7 mouse cellular contexts compared by ENCODE assay signal in the genomic region with DNA sequence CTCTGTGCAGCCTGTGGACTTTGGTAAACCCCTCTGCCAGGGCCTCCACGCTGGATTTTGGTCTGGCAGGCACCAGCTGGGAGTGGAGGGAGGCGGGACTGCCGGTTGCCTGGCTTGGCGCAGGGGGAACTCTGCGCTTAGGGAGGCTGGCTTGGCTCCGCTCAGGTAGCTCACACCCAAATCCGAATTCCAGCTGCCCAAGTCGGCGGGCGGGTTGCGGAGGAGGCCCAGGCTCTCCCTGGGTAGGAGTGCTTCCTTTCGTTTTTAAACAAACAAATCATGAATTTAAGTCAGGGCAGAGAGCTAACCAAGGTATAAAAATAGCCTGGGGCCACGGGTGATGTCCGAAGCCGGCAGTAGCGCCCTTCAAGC. TPM values are rescaled to one million over a fixed set of nuclear protein-coding genes. Genes with fewer than 3 reads are reported as not detected.
DNase-seq lines count a peak whose midpoint lies in the region; ATAC-seq and TF ChIP-seq lines count a peak whose summit lies in the region.

A gene (plus strand): TSS at position 335 of the 372 bp plus-strand sequence.

- peak within 1 kb of the TSS; percentile 87 for H3K4me2 ChIP-seq in forebrain, embryonic 15.5 days (replicated peaks)
- H3K4me2 ChIP-seq in hindbrain, embryonic 11.5 days (replicated peaks; ENCODE audit: low read depth, low read length), result peak within 1 kb of the TSS; percentile 90

- no peak for TF ChIP-seq CTCF in MEL (IDR thresholded peaks at IDR 0.05 in 2 of 3, conservative IDR thresholded peaks at IDR 0.05 in 1 of 3; ENCODE audit: control insufficient read depth in 1 of 3, insufficient read depth in 1 of 3, low read depth in 2 of 3, low read length in 3 of 3, poor library complexity in 1 of 3, severe bottlenecking in 1 of 3)

- DNase-seq in MEL (ENCODE audit: low read depth, low spot score), result no peak
- peak; percentile 78 for DNase-seq in adrenal gland, adult 2 months
- peak; percentile 59 for DNase-seq in hindbrain, embryonic 11.5 days (ENCODE audit: low spot score)
- no peak for DNase-seq in left cerebral cortex, postnatal 25 days (ENCODE audit: low spot score in 2 of 2)
- peak; percentile 51 for DNase-seq in midbrain, embryonic 10.5 days (ENCODE audit: low spot score)
- DNase-seq in urinary bladder, adult 2 months (ENCODE audit: low spot score), result peak; percentile 69

- 0 out of 2 replicates have a peak, but pooled peaks have one; percentile 12 for ATAC-seq in forebrain, embryonic 15.5 days (replicated peaks)
- no peak for ATAC-seq in hindbrain, embryonic 11.5 days (ENCODE audit: low FRiP score)

- H3K4me1 ChIP-seq in MEL (ENCODE audit: control insufficient read depth in 1 of 2, insufficient read depth in 2 of 2, low read length in 2 of 2), result peaks cover 2 to 4% of the 10 kb centered on the region in 2 experiments; a peak in 3 of 4 replicates
- H3K4me1 ChIP-seq in forebrain, embryonic 15.5 days, result peaks cover 49% of the 10 kb centered on the region
- peaks cover 26% of the 10 kb centered on the region for H3K4me1 ChIP-seq in hindbrain, embryonic 11.5 days (replicated peaks; ENCODE audit: control insufficient read depth, insufficient read depth, low read length)
- peaks cover 60% of the 10 kb centered on the region for H3K4me1 ChIP-seq in midbrain, embryonic 10.5 days

- H3K9ac ChIP-seq in MEL (ENCODE audit: control insufficient read depth, low read depth, low read length, poor library complexity, severe bottlenecking), result peak within 1 kb of the TSS; percentile 79
- peak within 1 kb of the TSS; percentile 70 for H3K9ac ChIP-seq in forebrain, embryonic 15.5 days (replicated peaks)
- H3K9ac ChIP-seq in hindbrain, embryonic 11.5 days (ENCODE audit: low read depth, low read length), result peak within 1 kb of the TSS; percentile 94

- WGBS in forebrain, embryonic 15.5 days, result 1% methylated on average over 16 of the region's 16 CpGs
- WGBS in hindbrain, embryonic 11.5 days, result 3% methylated on average over 16 of the region's 16 CpGs
- 2% methylated on average over 16 of the region's 16 CpGs for WGBS in midbrain, embryonic 10.5 days

- no peak for TF ChIP-seq RAD21 in MEL (IDR thresholded peaks at IDR 0.05; ENCODE audit: low read depth, low read length)

- H3K9me3 ChIP-seq in MEL (replicated peaks; ENCODE audit: insufficient read depth, low read length), result no peaks in the 10 kb centered on the region
- H3K9me3 ChIP-seq in forebrain, embryonic 15.5 days, result no peaks in the 10 kb centered on the region
- no peaks in the 10 kb centered on the region for H3K9me3 ChIP-seq in hindbrain, embryonic 11.5 days (ENCODE audit: control insufficient read depth, low read length)
- H3K9me3 ChIP-seq in midbrain, embryonic 10.5 days (replicated peaks), result no peaks in the 10 kb centered on the region

- H3K27ac ChIP-seq in MEL (ENCODE audit: control insufficient read depth, low read depth, low read length), result no peak within 1 kb of the TSS
- H3K27ac ChIP-seq in forebrain, embryonic 15.5 days (replicated peaks), result peak within 1 kb of the TSS; percentile 67
- H3K27ac ChIP-seq in hindbrain, embryonic 11.5 days (ENCODE audit: low read depth, low read length), result peak within 1 kb of the TSS; percentile 94
- peak within 1 kb of the TSS; percentile 97 for H3K27ac ChIP-seq in midbrain, embryonic 10.5 days (replicated peaks)

- TF ChIP-seq POLR2A in MEL (IDR thresholded peaks at IDR 0.05; ENCODE audit: control insufficient read depth in 1 of 2, insufficient read depth in 1 of 2, low read depth in 1 of 2, low read length in 2 of 2, poor library complexity in 1 of 2), result no peak

- no peak for TF ChIP-seq EP300 in MEL (IDR thresholded peaks at IDR 0.05; ENCODE audit: low read depth in 1 of 2, low read length in 2 of 2)

- H3K4me3 ChIP-seq in MEL (ENCODE audit: control insufficient read depth in 1 of 2, insufficient read depth in 1 of 2, low read depth in 2 of 2, low read length in 2 of 2), result peak within 1 kb of the TSS; percentile 65 to 99
- H3K4me3 ChIP-seq in forebrain, embryonic 15.5 days, result peak within 1 kb of the TSS; percentile 73
- peak within 1 kb of the TSS; percentile 90 for H3K4me3 ChIP-seq in hindbrain, embryonic 11.5 days (ENCODE audit: low read depth, low read length)
- H3K4me3 ChIP-seq in midbrain, embryonic 10.5 days, result peak within 1 kb of the TSS; percentile 94

- intact Hi-C loops in left cerebral cortex, postnatal 25 days (cut with DNase I), result no loop called here

- H3K36me3 ChIP-seq in MEL (ENCODE audit: control insufficient read depth in 1 of 2, insufficient read depth in 2 of 2, low read length in 2 of 2), result no peaks in the 10 kb centered on the region
- no peaks in the 10 kb centered on the region for H3K36me3 ChIP-seq in forebrain, embryonic 15.5 days
- H3K36me3 ChIP-seq in hindbrain, embryonic 11.5 days (ENCODE audit: control insufficient read depth, insufficient read depth, low read length), result no peaks in the 10 kb centered on the region
- no peaks in the 10 kb centered on the region for H3K36me3 ChIP-seq in midbrain, embryonic 10.5 days

- no peaks in the 10 kb centered on the region for H3K27me3 ChIP-seq in MEL (ENCODE audit: control insufficient read depth in 1 of 2, insufficient read depth in 2 of 2, low read length in 2 of 2)
- no peaks in the 10 kb centered on the region for H3K27me3 ChIP-seq in forebrain, embryonic 15.5 days
- no peaks in the 10 kb centered on the region for H3K27me3 ChIP-seq in hindbrain, embryonic 11.5 days (ENCODE audit: control insufficient read depth, insufficient read depth, low read length)
- peaks cover 66% of the 10 kb centered on the region for H3K27me3 ChIP-seq in midbrain, embryonic 10.5 days (ENCODE audit: low read depth, poor library complexity, severe bottlenecking)

- no peaks in the 10 kb centered on the region; the same call in 1 of the 2 replicates for H3K79me2 ChIP-seq in MEL (ENCODE audit: control insufficient read depth, insufficient read depth, low read length, poor library complexity)

TF ChIP-seq in MEL, 35 proteins besides CTCF, POLR2A, EP300 and RAD21:
- TF ChIP-seq NRF1 (IDR thresholded peaks at IDR 0.05; ENCODE audit: insufficient read depth, low read depth, low read length, poor library complexity, severe bottlenecking) (no peak), POLR2AphosphoS2 (IDR thresholded peaks at IDR 0.05; ENCODE audit: low read length) (no peak), E2F4 (IDR thresholded peaks at IDR 0.05; ENCODE audit: borderline replicate concordance, low read depth, low read length) (no peak), USF1 (IDR thresholded peaks at IDR 0.05; ENCODE audit: low read depth, low read length) (no peak), TBP (IDR thresholded peaks at IDR 0.05; ENCODE audit: low read depth, low read length) (no peak), ZC3H11A (IDR thresholded peaks at IDR 0.05; ENCODE audit: low read depth, low read length) (no peak), TAL1 (IDR thresholded peaks at IDR 0.05; ENCODE audit: low read length) (no peak), RCOR1 (IDR thresholded peaks at IDR 0.05; ENCODE audit: low read depth, low read length) (no peak), MXI1 (IDR thresholded peaks at IDR 0.05; ENCODE audit: low read depth, low read length) (no peak), CHD1 (IDR thresholded peaks at IDR 0.05; ENCODE audit: low read depth, low read length) (no peak), MYC (IDR thresholded peaks at IDR 0.05; ENCODE audit: low read depth, low read length) (no peak), ELF1 (IDR thresholded peaks at IDR 0.05; ENCODE audit: low read depth, low read length) (no peak), MEF2A (IDR thresholded peaks at IDR 0.05; ENCODE audit: extremely low read depth, insufficient replicate concordance, low read depth, low read length, poor library complexity, severe bottlenecking) (no peak)

RNA-seq across cellular contexts. Expression of the gene that starts here (rescaled TPM):
- 9.6 and 11.7 TPM in 2 replicates for total RNA-seq in MEL (2012; rRNA removed)
- 10 to 100 TPM in 1 of 2 experiments, not detected in 1; 19.6 TPM for polyA plus RNA-seq in MEL (2012; ENCODE audit: insufficient read depth in 1 of 2, insufficient read length in 2 of 2, low read depth in 1 of 2, low replicate concordance in 2 of 2, missing spikeins in 1 of 2)
- 10 to 100 TPM; 59.4 to 71.6 TPM for total RNA-seq in adrenal gland, adult 2 months (2021)
- polyA plus RNA-seq in adrenal gland, adult 2 months (2012; rRNA removed), result 84.5 and 90.5 TPM in 2 replicates
- 3.2 TPM in 2 replicates for polyA plus RNA-seq in forebrain, embryonic 15.5 days (2015; fragmentation: Nextera tagmentation; extraction: Ambion mirVana)
- polyA plus RNA-seq in hindbrain, embryonic 11.5 days (2014; fragmentation: Nextera tagmentation; extraction: Ambion mirVana), result 6.5 and 7.6 TPM in 2 replicates
- total RNA-seq in left cerebral cortex, postnatal 25 days (2021), result 10 to 100 TPM; 18.7 to 21.2 TPM
- polyA plus RNA-seq in midbrain, embryonic 10.5 days (2016; fragmentation: Nextera tagmentation; extraction: Ambion mirVana), result 7.5 and 7.6 TPM in 2 replicates
- polyA plus RNA-seq in urinary bladder, adult 2 months (2012; rRNA removed), result 60.0 and 69.6 TPM in 2 replicates

Comparison
In these comparisons a context has a peak if more than half of its experiments do, and no peak if none do; other contexts are left out.
1. DNase-seq: peak in adrenal gland, adult 2 months (single experiment), hindbrain, embryonic 11.5 days (single experiment), midbrain, embryonic 10.5 days (single experiment) and urinary bladder, adult 2 months (single experiment); none in MEL (single experiment) and left cerebral cortex, postnatal 25 days (0 of 2).
2. Peak in every context shown above with its lines, with median percentiles within 50 percentile points of each other: H3K4me3 ChIP-seq and H3K9ac ChIP-seq.